Mouse (Mus musculus): ENCODE measurements around the gene Gfod2.

- TF ChIP-seq CTCF (IDR thresholded peaks at IDR 0.05; ENCODE audit: low read depth, low read length) (no peak), POLR2A (IDR thresholded peaks at IDR 0.05; ENCODE audit: extremely low read depth, insufficient read depth, low read length) (no peak)
Measured at GRCm38 (mm10) chr8:105687512-105687911, 71.0 kb downstream of the Gfod2 start.
